Mouse (Mus musculus): Measurements from ENCODE around the gene Mat2a. TPM values are rescaled to one million over a fixed set of nuclear protein-coding genes. Genes with fewer than 3 reads are reported as not detected.

Mat2a gene
- 261 TPM for polyA plus RNA-seq (2014; fragmentation: Illumina TruSeq; extraction: RNeasy Lipid Tissue Mini Kit (QIAGEN cat#74804); ENCODE audit: low read depth, low replicate concordance)

GRCm38 (mm10) chr6:72439355-72440185 is at the start of gene Mat2a:
Gene Mat2a, minus strand, starts transcription at chr6:72439558.

DNA sequence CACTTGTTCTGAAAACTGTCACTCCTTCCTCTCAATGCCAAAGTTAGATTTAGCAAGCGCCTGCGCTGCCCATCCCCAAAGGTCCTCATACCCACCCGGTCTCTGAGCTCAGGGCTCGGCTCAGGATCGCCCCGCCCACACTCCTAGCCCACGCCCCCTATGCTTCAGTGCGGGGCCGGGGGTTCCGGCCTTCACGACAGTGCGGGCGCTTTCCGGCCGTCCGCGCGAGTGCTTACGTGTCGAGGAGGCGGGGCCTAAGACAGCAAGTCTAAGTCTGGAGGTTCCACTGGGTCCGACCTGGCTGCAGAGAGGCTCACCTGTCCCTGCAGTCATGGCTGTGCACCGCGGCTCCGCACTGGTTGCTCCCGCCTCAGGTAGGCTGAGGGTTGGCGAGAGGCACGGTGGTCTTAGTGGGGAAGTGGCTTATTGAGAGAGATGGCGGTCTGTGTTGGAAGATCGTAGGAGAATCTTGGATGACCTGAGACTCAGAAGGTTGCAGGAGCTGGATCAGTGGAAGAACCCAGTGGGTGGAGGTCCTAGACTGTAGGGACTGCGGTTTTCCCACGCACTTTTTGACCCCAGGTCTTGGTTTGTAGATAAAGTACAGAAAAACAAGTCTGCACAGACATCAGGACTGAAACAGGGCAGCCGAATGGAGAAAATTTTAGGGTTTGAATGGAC is 25.1 kb downstream of the Mat2a start, which contains the start of gene Ggcx:
TSS of gene Ggcx (plus strand) at position 233 of the 681 bp plus-strand sequence.

GRCm38 (mm10) chr6:72389941-72390771 is 49.2 kb downstream of the Mat2a start, which contains the start of gene Vamp8:
Gene Vamp8, minus strand, starts transcription at chr6:72390703.

Other genes with a start within 250 kb of the Mat2a start
- 7.1 TPM for gene Atoh8, start 204.0 kb downstream of the Mat2a start, polyA plus RNA-seq (2014; fragmentation: Illumina TruSeq; extraction: RNeasy Lipid Tissue Mini Kit (QIAGEN cat#74804); ENCODE audit: low read depth, low replicate concordance)
- gene Sftpb, start 134.9 kb downstream of the Mat2a start, polyA plus RNA-seq (2014; fragmentation: Illumina TruSeq; extraction: RNeasy Lipid Tissue Mini Kit (QIAGEN cat#74804); ENCODE audit: low read depth, low replicate concordance) = not detected
- 27.8 TPM for gene Usp39, start 94.4 kb downstream of the Mat2a start, polyA plus RNA-seq (2014; fragmentation: Illumina TruSeq; extraction: RNeasy Lipid Tissue Mini Kit (QIAGEN cat#74804); ENCODE audit: low read depth, low replicate concordance)
- 27.9 TPM for gene 0610030E20Rik, start 92.2 kb downstream of the Mat2a start, polyA plus RNA-seq (2014; fragmentation: Illumina TruSeq; extraction: RNeasy Lipid Tissue Mini Kit (QIAGEN cat#74804); ENCODE audit: low read depth, low replicate concordance)
- gene Tmem150a, start 84.1 kb downstream of the Mat2a start, polyA plus RNA-seq (2014; fragmentation: Illumina TruSeq; extraction: RNeasy Lipid Tissue Mini Kit (QIAGEN cat#74804); ENCODE audit: low read depth, low replicate concordance) = 12.6 TPM
- gene Rnf181, start 72.6 kb downstream of the Mat2a start, polyA plus RNA-seq (2014; fragmentation: Illumina TruSeq; extraction: RNeasy Lipid Tissue Mini Kit (QIAGEN cat#74804); ENCODE audit: low read depth, low replicate concordance) = 217 TPM
- gene Vamp5, start 59.1 kb downstream of the Mat2a start, polyA plus RNA-seq (2014; fragmentation: Illumina TruSeq; extraction: RNeasy Lipid Tissue Mini Kit (QIAGEN cat#74804); ENCODE audit: low read depth, low replicate concordance) = 19.0 TPM
- 188 TPM for gene Vamp8, start 48.9 kb downstream of the Mat2a start, polyA plus RNA-seq (2014; fragmentation: Illumina TruSeq; extraction: RNeasy Lipid Tissue Mini Kit (QIAGEN cat#74804); ENCODE audit: low read depth, low replicate concordance)
- 23.4 TPM for gene Ggcx, start 25.2 kb downstream of the Mat2a start, polyA plus RNA-seq (2014; fragmentation: Illumina TruSeq; extraction: RNeasy Lipid Tissue Mini Kit (QIAGEN cat#74804); ENCODE audit: low read depth, low replicate concordance)
- gene Sh2d6, start 82.1 kb upstream of the Mat2a start, polyA plus RNA-seq (2014; fragmentation: Illumina TruSeq; extraction: RNeasy Lipid Tissue Mini Kit (QIAGEN cat#74804); ENCODE audit: low read depth, low replicate concordance) = 3.7 TPM
- gene Capg, start 104.8 kb upstream of the Mat2a start, polyA plus RNA-seq (2014; fragmentation: Illumina TruSeq; extraction: RNeasy Lipid Tissue Mini Kit (QIAGEN cat#74804); ENCODE audit: low read depth, low replicate concordance) = 196 TPM
- gene Elmod3, start 158.9 kb upstream of the Mat2a start, polyA plus RNA-seq (2014; fragmentation: Illumina TruSeq; extraction: RNeasy Lipid Tissue Mini Kit (QIAGEN cat#74804); ENCODE audit: low read depth, low replicate concordance) = 24.1 TPM
- 48.8 TPM for gene Retsat, start 158.9 kb upstream of the Mat2a start, polyA plus RNA-seq (2014; fragmentation: Illumina TruSeq; extraction: RNeasy Lipid Tissue Mini Kit (QIAGEN cat#74804); ENCODE audit: low read depth, low replicate concordance)
- gene Tgoln1, start 177.4 kb upstream of the Mat2a start, polyA plus RNA-seq (2014; fragmentation: Illumina TruSeq; extraction: RNeasy Lipid Tissue Mini Kit (QIAGEN cat#74804); ENCODE audit: low read depth, low replicate concordance) = 105 TPM

Data from adipose tissue, adult 10 weeks (tissue).